Mouse (Mus musculus): ENCODE data around the gene Prss22. TPM values are rescaled to one million over a fixed set of nuclear protein-coding genes. Genes with fewer than 3 reads are reported as not detected.
A peak's percentile ranks its signal among the peaks of the same experiment; 100 is the strongest.

The Prss22 gene
- total RNA-seq (2022), result under 1 TPM in 1 of 4 experiments, not detected in 3; 0.33 TPM

DNA sequence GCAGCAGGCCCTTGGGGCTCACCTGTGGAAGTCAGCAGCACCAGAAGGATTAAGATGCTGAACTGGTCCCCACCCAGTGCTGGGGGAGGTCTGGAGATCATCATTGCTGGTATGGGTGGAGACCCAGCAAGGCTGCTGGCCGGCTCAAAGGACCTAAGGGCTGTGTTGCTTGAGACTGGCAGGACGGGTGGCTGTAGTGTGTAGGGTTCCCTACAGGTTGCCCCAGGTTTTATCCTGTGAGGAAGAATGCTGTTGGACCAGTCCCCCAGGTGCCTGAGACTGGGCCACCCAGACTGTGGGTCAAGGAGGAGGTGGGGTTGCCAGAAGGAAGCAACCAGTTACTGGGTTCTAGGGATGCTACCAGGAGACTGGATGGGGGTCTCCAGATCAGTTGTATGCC, at the start of gene Prss22:
Gene Prss22 (minus strand): TSS at position 200 of the 400 bp plus-strand sequence.
- no peak for DNase-seq (ENCODE audit: low spot score in 2 of 2)

DNA sequence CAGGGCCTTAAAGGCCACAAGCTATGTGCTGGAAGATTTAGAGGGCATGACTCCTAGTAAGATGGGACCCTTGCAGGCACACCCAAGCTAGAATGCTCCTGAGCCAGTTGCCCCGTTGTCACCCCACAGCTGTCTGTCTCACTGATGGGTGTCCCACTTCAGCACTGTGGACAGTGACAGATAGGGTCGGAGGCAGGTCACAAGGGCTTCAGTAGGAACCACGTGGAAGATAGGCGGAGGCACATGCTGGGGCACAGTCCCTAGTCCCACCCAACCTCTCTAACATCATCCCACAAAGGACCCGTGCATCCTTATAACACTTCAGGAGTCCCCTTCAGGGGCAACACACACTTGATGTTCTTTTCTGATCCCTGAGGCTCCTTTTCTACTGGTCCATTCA, 48.1 kb upstream of the Prss22 start:
- DNase-seq (ENCODE audit: low spot score in 2 of 2), result no peak

DNA sequence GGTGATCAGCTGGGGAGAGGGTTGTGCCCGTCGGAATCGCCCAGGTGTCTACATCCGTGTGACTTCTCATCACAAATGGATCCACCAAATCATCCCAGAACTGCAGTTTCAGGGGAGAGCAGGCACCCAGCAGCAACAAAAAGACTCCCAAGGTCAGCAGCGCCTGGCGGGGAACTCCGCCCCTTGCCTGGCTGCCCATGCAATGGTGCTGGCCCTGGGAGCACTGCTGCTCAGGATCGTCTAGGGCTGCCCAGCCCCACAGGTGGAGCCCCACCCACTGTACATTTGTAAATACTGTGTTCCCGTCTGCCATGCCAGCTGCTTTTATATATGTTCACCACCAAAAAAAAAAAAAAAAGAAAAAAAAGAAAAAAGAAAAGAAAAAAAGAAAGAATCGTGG, 47.7 kb upstream of the Prss22 start:
- no peak for DNase-seq (ENCODE audit: low spot score in 2 of 2)

DNA sequence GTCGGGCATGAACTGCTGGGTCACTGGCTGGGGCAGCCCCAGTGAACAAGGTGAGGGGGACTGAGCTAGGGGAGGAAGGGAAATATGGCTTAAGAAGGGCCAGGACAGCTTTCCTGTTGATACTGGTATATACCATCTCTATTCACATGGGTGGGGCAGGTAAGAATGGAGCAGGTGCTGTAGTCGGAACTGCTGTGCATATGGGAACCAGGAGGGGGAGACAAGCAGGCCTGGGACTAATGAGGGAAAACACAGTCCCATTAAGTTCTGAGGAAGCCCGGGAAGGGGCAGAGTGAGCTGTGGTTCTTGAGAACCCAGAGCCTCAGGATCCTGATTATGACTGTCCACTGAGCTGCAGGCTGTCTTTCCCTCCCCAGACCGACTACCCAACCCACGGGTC, 46.6 kb upstream of the Prss22 start:
- no peak for DNase-seq (ENCODE audit: low spot score in 2 of 2)

DNA sequence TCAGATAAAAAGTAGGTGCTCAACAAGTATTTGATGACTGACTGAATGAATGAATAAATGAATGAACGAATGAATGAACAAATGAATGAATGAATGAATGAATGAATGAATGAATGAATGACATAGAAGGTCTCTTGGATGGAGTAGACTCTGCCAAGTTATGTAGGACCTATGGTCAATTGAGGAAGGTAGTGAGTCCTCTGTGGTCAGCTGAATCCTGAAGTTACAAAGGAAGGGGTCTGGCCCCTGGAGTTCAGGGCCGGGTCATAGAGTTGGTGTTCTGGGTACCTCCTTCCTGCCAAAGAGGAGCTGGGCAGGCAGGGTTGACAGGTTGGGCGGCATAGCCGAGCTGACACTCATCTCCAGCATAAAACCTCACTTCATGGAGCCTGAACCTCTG, 39.9 kb upstream of the Prss22 start, which contains the start of gene Prss27:
Gene Prss27 (plus strand): TSS at position 301 of the 400 bp plus-strand sequence.
- DNase-seq (ENCODE audit: low spot score in 2 of 2), result no peak

DNA sequence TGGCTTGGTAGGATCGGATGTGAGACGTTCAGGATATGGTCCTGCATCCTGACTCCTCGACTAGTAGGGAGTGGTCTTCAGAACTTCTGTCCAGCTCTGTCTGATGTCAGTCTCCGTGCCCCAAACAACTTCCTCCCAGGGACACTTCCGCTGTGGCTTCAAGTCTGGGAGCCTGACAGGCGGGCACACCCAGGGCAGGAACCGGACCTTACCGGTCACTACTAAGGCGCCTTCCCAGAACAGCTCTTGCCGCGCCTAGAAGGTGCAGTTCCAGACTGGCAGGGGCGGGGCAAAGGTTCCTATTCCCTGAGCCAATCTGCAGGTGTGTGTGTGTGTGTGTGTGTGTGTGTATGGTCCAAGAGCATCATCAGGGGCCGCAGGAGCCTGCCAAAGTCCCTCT, 39.5 kb upstream of the Prss22 start:
- no peak for DNase-seq (ENCODE audit: low spot score in 2 of 2)

DNA sequence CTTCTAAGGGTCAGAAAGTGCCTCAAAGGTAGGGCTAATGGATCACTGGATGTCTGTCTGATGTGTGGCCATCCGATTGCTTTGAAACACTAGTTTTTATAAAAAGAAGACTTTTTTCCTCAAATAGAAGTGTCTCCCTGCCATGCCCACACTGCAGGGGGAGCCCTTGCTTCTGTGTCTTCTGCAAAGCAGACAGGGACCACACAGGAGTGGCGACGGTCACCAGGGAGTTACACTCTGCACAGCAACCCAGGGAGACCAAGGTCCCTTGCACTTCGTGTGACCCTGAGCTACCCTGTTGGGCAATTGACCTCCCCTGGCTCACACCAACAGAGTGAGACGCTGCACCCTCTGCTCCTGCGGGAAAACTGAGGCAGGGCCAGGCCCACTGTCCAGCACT, 39.1 kb upstream of the Prss22 start:
- DNase-seq (ENCODE audit: low spot score in 2 of 2), result no peak

DNA sequence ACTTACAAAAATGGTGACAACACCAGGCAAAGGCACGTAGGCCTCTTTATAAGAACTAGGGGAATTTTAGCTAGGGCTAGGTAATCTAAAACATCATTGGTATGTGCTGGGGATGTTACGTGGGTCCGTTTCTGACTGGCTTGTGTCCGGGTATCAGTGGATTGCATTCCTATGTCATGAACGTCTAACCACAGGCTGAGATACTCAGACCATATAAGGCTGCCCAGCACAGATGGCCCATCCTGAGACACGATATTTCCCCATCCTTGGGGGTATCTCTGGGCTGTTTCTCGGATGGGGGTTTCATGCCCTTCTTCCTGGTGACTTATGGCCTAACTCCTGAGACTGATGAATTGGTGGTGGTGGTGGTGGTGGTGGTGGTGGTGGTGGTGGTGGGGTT, 37.2 kb upstream of the Prss22 start:
- no peak for DNase-seq (ENCODE audit: low spot score in 2 of 2)

DNA sequence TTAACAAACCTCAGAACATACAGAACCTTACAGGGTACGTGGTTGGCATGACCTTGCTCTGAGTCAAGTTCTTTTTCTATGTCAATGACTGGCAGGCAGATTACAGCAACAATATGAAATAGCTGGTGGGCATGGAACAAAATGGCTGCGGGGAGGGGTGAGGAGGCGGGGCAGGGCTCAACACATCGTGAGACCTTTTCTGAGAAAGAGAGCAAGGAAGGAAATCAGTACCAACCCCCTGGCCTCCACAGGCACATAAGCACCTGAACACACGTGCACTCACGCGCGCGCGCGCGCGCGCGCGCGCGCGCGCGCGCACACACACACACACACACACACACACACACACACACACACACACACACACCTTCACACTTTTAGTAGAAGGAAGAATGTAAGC, 32.7 kb upstream of the Prss22 start:
- no peak for DNase-seq (ENCODE audit: low spot score in 2 of 2)

DNA sequence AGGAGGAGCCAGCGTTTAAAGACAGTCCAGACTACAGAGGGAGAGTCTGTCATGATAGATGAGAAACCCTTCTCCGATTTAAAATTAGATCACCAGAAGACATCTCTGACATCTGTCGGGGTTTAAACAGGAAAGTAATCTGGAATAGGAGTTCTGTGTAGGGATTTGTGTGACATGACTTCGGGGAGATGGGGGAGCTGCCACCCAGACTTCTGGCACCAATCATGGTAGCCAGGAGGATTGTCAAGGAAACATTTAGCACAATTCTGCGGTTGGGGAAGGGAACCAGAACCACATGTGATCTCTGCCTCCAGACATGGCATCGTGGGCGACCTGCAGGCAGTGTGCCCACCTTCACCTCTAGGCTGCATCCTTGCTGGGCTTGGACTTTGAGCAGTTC, 31.6 kb upstream of the Prss22 start:
- no peak for DNase-seq (ENCODE audit: low spot score in 2 of 2)

DNA sequence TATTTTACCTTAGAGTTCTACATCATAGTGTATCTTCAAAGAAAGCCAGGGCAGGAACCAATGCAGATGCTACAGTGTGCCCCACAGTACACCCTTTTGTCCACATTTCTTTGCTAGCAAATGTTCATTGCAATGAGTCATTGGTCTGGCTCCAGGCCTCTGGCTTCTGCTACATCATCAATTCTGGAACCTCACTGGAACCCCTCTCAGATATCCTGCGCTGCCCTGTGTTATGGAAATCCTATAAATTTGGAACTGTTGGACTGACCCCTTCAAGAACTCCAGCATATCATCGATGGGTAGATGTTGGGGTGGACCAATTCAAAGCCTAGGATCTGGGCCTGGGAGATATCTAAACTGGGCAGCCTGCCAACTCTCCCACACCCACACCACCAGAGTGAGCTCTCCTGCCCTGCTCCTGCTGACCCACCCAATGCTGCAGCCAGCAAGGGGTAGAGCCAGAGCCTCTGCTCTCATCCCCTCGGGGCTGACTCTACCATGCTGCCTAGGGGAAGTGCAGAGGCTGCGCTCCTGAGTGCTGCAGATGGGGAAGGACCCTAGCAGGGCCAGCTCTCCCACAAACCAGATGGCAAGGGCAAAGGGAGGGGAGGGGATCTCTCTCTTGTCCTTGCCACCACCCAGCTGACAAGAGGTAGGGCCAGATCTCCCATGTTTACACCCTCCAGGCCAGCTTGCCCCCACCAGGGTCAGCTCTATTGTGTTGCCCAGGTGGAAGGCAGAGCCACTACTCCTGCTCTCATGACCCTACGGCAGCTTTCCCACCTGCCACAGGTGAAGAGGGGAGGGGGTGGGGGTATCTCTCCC, 23.7 kb upstream of the Prss22 start:
- no peak for DNase-seq (ENCODE audit: low spot score in 2 of 2)

DNA sequence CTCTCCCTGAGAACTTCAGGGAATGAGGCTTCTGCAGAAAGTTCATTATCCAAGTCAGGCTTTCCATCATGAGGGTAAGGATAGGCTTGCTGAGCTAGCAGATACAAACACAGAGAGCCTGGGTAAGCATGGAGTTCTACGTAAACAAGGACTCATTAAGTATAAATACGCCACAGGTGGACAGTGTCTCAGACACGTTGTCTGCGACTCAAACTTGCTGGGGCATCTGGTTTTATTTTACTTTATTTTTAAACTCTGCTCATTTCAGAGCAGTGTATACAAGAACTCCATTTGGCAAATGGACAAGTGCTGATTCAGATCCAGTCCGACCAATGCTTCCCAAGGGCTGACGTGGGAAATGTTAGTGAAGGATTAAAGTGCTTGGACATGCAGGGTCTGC, 22.8 kb upstream of the Prss22 start:
- DNase-seq (ENCODE audit: low spot score in 2 of 2), result no peak

DNA sequence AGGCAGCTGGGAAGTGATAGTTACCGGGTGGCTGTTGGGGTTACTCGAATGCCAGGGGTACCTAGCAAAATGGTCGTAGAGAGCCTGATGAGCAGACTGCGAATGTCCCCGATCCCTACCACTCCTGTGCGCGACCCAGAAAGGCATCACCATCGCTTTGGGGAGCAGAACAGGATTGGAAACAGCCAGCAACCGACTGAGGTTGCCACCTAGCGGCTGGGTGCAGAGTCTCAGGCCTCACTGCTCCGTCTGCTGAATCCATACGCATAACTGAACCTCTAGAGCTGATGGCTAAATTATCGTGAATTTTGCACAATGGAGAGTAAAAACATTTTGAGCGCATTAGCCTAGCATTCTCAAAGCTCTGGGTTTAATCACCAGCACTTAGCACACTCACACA, 17.8 kb upstream of the Prss22 start:
- no peak for DNase-seq (ENCODE audit: low spot score in 2 of 2)

DNA sequence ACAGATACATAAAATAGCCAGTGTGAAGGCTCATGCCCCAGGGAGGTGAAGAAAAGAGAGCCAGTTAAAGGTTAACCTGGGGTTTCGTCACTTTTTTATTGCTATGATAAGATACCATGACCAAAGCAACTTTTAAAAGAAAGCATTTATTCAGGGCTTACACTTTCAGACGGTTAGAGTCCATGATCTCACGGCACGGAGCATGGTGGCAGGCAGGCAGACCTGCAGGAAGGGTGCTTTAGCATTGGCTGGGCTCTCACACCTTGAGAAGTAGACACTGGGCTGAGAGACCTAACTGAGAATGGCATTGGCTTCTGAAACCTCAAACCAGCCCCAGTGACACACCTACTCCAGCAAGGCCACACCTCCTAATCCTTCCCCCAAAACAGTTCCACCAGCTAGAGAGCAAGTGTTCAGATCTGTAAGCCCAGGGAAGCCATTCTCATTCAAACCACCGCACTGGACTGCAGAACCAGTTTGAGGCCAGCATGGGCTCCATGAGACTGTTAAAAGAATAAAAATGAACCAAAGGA, 16.6 kb upstream of the Prss22 start:
- no peak for DNase-seq (ENCODE audit: low spot score in 2 of 2)

DNA sequence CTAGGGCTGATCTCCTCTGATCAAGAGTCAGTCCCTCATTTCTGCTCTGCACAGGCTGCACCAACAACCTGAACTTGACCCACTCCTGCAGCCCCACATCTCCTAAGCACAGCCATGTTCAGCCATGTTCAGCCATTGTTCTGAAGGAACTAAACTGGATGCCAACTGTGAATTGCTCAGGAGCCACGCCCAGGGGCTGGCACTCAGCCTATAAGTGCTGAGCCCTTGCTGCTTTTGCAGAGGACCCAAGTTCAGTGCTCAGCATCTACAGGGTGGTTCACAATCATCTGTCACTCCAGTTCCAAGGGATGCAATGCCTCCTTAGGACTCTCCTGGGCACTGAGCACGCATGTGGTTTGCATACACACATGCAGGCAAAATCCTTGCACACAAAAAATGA, 15.0 kb upstream of the Prss22 start:
- no peak for DNase-seq (ENCODE audit: low spot score in 2 of 2)

DNA sequence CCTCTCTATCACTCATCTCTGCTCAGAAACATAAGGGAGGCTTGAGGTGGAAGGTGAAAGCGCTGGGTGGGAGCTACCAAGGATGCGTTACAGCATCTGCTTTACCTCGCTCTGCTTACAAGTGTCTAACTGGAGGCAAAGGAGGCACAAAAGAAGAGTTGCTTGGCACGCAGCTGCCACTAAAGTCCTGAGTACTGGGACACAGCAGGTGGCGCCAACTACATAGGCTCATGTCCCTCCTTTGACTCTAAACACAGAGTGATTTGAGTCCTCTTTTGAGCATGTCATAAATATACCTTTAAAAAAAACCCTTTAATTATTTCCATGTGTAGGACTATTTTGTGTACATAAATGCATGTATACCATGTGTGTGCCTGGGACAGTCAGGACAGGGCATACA, 11.7 kb upstream of the Prss22 start:
- DNase-seq (ENCODE audit: low spot score in 2 of 2), result no peak

DNA sequence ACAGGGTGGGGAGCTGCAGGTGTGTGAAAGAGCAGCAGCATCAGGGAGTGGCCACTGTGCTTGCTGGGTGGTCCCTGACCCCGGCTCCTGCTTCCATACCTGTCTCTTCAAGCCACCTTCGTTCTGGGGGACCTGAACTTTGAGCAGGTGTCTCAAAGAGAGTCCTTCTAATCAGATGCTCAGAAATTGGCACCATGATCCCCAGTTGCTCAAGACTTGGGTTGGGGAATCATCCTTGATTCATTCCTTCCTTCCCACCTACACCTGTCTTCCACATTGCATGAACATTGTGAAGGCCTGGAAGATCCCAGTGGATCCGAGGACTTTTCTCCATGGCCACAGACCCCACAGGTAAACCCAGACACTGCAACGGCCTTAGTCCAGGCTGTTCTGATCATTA, 10.2 kb upstream of the Prss22 start:
- no peak for DNase-seq (ENCODE audit: low spot score in 2 of 2)

DNA sequence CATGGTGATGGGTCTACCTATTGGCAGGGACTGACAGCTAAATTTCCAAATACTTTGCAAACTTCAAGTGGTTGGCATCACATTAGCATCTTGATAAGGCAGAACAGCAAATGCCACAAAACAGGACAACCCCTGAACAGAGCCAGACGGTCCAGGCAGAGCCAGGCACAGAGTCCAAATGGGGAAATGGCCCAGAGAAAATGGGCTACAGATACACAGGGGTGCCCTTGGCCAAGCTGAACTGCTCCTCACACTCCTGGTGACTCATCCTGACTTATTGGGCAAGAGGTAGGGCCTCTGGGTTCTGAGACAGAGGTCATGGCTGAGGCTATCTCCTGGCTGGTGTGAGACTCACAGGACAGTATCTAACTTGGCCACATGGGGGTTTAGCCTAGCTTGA, 9.5 kb upstream of the Prss22 start:
- DNase-seq (ENCODE audit: low spot score in 2 of 2), result no peak

DNA sequence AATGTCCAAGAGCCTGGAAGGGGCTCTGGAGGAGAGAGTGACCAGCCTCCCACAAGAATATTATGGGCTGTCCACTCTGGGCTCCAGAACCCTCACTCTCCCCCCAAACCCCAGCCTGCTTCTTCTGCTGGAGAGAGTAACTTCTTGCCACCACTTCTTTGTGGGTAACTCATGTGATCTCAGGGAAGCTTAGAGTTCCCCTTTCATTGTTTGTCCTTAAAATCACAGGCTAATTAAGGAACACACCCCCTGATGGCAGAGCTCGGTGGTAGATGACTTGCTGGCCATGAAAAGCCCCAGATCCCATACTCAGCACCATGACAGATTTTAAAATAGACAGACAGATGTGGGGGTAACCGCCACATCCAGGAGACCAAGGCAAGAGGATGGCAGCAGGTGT, 9.0 kb upstream of the Prss22 start:
- no peak for DNase-seq (ENCODE audit: low spot score in 2 of 2)

DNA sequence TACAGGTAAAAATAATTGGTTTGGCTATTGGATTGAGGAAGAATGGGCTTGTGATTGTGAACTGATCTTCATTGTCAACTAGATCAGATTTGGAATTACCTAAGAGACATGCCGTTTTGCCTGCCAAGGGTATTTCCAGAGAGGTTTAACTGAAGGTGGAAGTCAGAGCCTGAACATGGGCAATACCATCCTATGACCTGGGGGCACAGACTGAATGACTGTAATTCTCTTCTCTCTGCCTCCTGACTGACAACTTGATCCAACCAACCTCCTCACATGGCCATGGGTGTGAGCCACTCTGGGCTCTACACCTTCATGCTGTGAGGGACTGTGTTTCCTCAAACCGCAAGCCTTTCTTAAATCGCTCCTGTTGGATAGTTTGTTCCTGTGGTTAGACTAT, 7.1 kb upstream of the Prss22 start:
- no peak for DNase-seq (ENCODE audit: low spot score in 2 of 2)

DNA sequence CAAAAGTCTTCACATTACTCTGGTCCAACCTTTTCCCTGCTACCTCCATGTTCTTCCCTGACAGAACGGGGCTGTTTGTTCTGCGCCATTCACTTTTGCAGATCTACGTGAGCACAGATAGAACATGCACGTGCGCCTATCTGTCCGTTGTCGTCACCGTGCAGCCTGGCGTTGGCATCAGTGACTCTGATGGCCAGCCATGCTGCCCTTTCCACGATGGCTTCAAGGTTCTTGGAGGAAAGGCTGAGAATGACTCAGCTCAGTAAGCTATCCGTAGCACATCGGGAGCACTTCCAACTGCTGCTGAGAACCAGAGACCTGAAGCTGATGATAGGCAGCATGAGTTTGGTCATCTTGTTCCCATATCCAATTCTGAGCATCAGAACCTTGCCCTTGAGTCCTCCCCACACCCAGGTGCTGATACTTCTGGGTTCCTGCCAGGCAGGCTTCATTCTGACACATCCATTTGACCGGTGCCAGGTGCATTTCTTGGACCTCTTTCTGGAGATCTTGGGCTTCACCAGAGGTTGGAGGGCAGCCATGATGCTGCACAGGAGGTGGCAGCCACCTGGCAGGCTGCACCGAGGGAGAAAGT, 6.3 kb upstream of the Prss22 start:
- no peak for DNase-seq (ENCODE audit: low spot score in 2 of 2)

DNA sequence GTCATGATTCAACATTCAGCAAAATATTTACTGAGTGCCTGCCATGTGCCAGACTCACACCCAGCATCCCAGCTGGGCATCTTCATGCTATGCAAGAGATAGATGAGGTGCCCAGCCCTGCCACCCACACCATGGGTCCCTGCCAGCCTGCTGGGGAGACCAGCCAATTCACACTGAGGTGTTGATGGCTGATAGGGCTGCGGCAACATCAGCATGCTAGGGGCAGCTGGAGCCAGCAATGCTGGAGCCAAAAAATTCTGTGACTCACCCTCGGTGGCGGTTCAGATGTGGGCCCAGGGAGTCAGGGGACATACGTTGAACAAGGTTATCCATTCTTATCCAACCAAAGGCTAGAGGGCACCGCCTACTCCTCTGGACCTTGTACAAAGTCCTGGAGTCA, 2.5 kb upstream of the Prss22 start:
- DNase-seq (ENCODE audit: low spot score in 2 of 2), result peak; percentile 73 to 80

DNA sequence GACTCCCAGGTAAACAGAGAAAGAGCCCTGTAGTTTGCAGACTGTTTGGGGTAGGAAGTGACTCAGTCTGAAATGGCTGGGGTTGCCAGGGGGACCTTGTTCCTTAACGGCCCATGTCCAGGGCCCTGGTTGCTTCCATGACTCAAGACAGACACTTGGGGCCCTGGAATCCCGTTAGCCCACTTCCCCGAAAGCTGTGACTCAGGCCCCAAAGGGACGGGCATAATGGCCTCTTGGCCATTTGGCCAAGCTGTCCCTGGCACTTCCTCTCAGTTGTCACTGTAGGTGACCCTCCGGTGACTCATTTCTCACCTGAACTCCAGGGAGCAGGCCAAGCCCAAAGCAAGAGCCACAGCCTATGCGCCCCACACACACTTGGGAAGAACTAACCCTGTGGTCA, 483 bp upstream of the Prss22 start:
- no peak for DNase-seq (ENCODE audit: low spot score in 2 of 2)

Measured in layer of hippocampus, adult 8-10 months (tissue).